Mouse (Mus musculus): ENCODE measurements at regions not wholly inside any gene's neighbourhood (a gene's known extent, or its start where the extent isn't known, plus 50 kb on each side); places are given as distances from the start of the nearest gene placed in this dataset.

DNA sequence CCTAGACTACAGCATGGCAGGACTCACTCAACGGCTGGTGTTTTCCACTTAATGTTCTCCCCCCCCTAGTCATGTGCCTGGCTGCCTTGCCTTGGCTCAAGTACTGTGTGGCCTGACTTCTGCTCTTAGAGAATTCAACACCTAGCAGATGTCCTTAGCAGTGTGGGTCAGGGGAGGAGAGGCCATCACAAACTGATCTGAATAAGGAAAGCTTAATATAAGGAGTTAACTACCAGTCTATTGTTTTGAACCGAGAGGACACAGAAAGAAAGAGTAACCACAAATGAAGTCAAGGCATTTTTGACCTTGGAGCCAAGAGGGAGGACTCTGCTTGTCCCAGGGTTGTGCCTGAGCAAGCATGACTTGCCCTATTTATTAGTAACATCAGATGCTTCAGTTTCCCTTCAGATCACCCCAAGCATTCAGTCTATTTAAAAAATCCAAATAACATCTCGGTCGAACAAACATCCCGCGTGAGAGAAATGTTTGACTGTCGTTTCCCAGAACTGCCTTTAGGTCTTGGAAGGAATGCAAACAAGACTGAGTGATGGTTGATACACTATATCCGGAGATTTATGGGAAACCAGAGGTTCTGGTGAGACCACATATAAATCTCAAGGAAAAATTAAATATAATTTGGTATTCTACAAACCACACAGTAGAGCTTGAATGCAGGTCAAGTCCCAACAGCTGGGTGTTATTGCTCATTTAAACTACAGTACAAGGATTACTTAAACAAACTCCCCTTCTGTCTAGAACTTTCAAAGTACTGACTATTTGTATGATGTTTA is 58.0 kb upstream of the Map4k3 start:
- DNase-seq (ENCODE audit: low spot score) (no peak), ATAC-seq (ENCODE audit: extremely low read depth, insufficient number of reproducible peaks, low FRiP score, poor library complexity, severe bottlenecking) (no peak)
- no peaks in the 10 kb centered on the region for H3K4me1 ChIP-seq (ENCODE audit: insufficient read depth, low read depth, low read length)
- H3K9me3 ChIP-seq (replicated peaks) = peaks cover 20% of the 10 kb centered on the region
- H3K36me3 ChIP-seq (replicated peaks) = no peaks in the 10 kb centered on the region
- TF ChIP-seq GATA1 (IDR thresholded peaks at IDR 0.05; ENCODE audit: borderline replicate concordance, low read length) (no peak), CTCF (IDR thresholded peaks at IDR 0.05; ENCODE audit: low read depth, low read length) (no peak), GATA2 (IDR thresholded peaks at IDR 0.05; ENCODE audit: borderline replicate concordance, low read depth, low read length) (no peak), POLR2AphosphoS5 (IDR thresholded peaks at IDR 0.05; ENCODE audit: insufficient replicate concordance, low read depth, low read length) (no peak), TAL1 (conservative IDR thresholded peaks at IDR 0.05; ENCODE audit: low read depth, low read length) (no peak)
- H3K27me3 ChIP-seq (ENCODE audit: insufficient read depth, low read length) = no peaks in the 10 kb centered on the region
- H3K4me3 ChIP-seq (ENCODE audit: low read depth, low read length) = no peak overlapping the region

DNA sequence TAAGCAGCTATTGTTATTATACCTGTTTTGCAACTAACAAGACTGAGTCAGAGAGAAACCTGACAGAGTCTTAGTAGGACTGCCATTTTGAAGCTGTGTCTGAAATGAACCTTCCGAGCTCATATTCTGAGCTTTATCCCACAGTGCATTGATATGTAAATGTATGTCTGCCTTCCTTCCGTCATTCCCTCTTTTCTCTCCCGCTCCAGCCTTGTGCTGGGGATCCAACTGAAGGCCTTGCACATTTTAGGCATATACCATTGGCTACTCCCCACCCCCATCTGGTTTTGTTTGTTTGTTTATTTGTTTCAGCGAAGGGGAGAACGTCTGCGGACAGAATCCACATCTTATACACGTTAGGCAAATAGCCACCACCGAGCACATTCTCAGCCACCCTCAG is 57.2 kb upstream of the Map4k3 start:
- DNase-seq (ENCODE audit: low spot score) (no peak), ATAC-seq (ENCODE audit: extremely low read depth, insufficient number of reproducible peaks, low FRiP score, poor library complexity, severe bottlenecking) (no peak)
- Histone ChIP-seq H3K36me3 (replicated peaks) (no peaks in the 10 kb centered on the region), H3K9me3 (replicated peaks) (peaks cover 17% of the 10 kb centered on the region), H3K4me1 (ENCODE audit: insufficient read depth, low read depth, low read length) (no peaks in the 10 kb centered on the region), H3K4me3 (ENCODE audit: low read depth, low read length) (no peak overlapping the region), H3K27me3 (ENCODE audit: insufficient read depth, low read length) (no peaks in the 10 kb centered on the region)
- TF ChIP-seq GATA2 (IDR thresholded peaks at IDR 0.05; ENCODE audit: borderline replicate concordance, low read depth, low read length) (no peak), TAL1 (conservative IDR thresholded peaks at IDR 0.05; ENCODE audit: low read depth, low read length) (no peak), CTCF (IDR thresholded peaks at IDR 0.05; ENCODE audit: low read depth, low read length) (no peak), POLR2AphosphoS5 (IDR thresholded peaks at IDR 0.05; ENCODE audit: insufficient replicate concordance, low read depth, low read length) (no peak), GATA1 (IDR thresholded peaks at IDR 0.05; ENCODE audit: borderline replicate concordance, low read length) (no peak)

DNA sequence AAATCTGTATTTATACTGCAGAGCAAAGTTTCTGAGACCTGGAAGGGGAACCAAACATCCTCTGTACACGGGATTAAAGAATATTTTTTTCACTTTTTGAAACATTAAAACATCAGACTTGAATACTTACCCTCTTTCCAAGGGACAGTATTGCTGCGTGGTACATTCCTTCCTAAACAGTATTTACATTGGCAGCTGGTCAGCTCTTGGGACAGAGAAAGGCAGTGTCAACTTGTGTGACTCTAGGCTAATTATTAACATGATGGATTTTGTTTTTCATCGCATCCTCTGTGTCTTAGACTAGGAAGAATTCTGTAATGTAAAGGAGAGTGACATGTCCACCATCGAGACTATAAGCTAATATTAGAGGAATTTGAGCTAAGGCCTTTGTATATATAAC is 56.8 kb upstream of the Map4k3 start:
- no peaks in the 10 kb centered on the region for H3K36me3 ChIP-seq (replicated peaks)
- ATAC-seq (ENCODE audit: extremely low read depth, insufficient number of reproducible peaks, low FRiP score, poor library complexity, severe bottlenecking) = no peak
- DNase-seq (ENCODE audit: low spot score) = no peak

DNA sequence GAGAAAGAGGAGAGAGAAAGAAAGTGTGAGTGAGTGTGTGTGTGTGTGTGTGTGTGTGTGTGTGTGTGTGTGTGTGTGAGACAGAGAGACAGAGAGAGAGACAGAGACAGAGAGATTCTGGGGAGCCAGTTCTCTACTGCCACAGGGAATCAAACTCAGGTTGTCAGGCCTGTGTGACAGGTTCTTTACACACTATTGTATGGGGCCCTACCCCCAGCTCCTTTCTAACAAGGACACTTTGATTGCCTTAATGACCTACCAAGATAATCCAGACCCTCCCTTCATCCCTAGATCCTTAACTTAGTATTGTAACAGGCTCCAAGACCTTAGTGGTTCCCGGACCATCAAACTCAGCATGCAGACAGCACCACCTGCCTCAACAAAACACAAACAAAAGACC is 53.9 kb upstream of the Map4k3 start:
- H3K9me3 ChIP-seq (replicated peaks) = peaks cover 28% of the 10 kb centered on the region
- TF ChIP-seq POLR2AphosphoS5 (IDR thresholded peaks at IDR 0.05; ENCODE audit: insufficient replicate concordance, low read depth, low read length) (no peak), GATA1 (IDR thresholded peaks at IDR 0.05; ENCODE audit: borderline replicate concordance, low read length) (no peak), TAL1 (conservative IDR thresholded peaks at IDR 0.05; ENCODE audit: low read depth, low read length) (no peak), GATA2 (IDR thresholded peaks at IDR 0.05; ENCODE audit: borderline replicate concordance, low read depth, low read length) (no peak), CTCF (IDR thresholded peaks at IDR 0.05; ENCODE audit: low read depth, low read length) (no peak)
- ATAC-seq (ENCODE audit: extremely low read depth, insufficient number of reproducible peaks, low FRiP score, poor library complexity, severe bottlenecking) (no peak), DNase-seq (ENCODE audit: low spot score) (no peak)
- no peaks in the 10 kb centered on the region for H3K36me3 ChIP-seq (replicated peaks)
- no peaks in the 10 kb centered on the region for H3K27me3 ChIP-seq (ENCODE audit: insufficient read depth, low read length)
- H3K4me3 ChIP-seq (ENCODE audit: low read depth, low read length) = no peak overlapping the region
- H3K4me1 ChIP-seq (ENCODE audit: insufficient read depth, low read depth, low read length) = no peaks in the 10 kb centered on the region

More for the DNA sequence above, 56.8 kb upstream of the Map4k3 start:
- Histone ChIP-seq H3K9me3 (replicated peaks) (peaks cover 19% of the 10 kb centered on the region), H3K4me3 (ENCODE audit: low read depth, low read length) (no peak overlapping the region), H3K4me1 (ENCODE audit: insufficient read depth, low read depth, low read length) (no peaks in the 10 kb centered on the region), H3K27me3 (ENCODE audit: insufficient read depth, low read length) (no peaks in the 10 kb centered on the region)
- TF ChIP-seq POLR2AphosphoS5 (IDR thresholded peaks at IDR 0.05; ENCODE audit: insufficient replicate concordance, low read depth, low read length) (no peak), TAL1 (conservative IDR thresholded peaks at IDR 0.05; ENCODE audit: low read depth, low read length) (no peak), GATA2 (IDR thresholded peaks at IDR 0.05; ENCODE audit: borderline replicate concordance, low read depth, low read length) (no peak), CTCF (IDR thresholded peaks at IDR 0.05; ENCODE audit: low read depth, low read length) (no peak), GATA1 (IDR thresholded peaks at IDR 0.05; ENCODE audit: borderline replicate concordance, low read length) (no peak)

DNA sequence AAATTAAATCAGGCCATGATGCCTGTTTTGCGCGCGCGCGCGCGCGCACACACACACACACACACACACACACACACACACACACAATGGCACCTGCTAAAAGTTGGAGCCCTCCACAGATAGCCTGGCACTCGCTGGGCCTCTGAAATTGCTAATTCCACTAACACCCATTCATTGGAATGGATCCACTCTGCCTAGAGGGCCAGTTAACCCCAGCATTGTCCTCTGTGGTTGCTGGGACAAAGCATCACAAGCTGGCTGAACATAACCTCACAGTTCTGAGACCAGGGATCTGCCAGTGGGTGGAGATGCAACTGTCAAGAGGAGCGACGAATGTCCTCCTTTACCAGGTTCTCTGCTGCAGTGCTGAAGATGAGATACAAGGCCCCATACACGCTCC is 53.3 kb upstream of the Map4k3 start:
- Histone ChIP-seq H3K36me3 (replicated peaks) (no peaks in the 10 kb centered on the region), H3K27me3 (ENCODE audit: insufficient read depth, low read length) (no peaks in the 10 kb centered on the region), H3K4me3 (ENCODE audit: low read depth, low read length) (no peak overlapping the region), H3K4me1 (ENCODE audit: insufficient read depth, low read depth, low read length) (no peaks in the 10 kb centered on the region), H3K9me3 (replicated peaks) (peaks cover 26% of the 10 kb centered on the region)
- ATAC-seq (ENCODE audit: extremely low read depth, insufficient number of reproducible peaks, low FRiP score, poor library complexity, severe bottlenecking) = no peak
- DNase-seq (ENCODE audit: low spot score) = no peak
- TF ChIP-seq POLR2AphosphoS5 (IDR thresholded peaks at IDR 0.05; ENCODE audit: insufficient replicate concordance, low read depth, low read length) = no peak
- TF ChIP-seq GATA2 (IDR thresholded peaks at IDR 0.05; ENCODE audit: borderline replicate concordance, low read depth, low read length) = no peak
- TF ChIP-seq TAL1 (conservative IDR thresholded peaks at IDR 0.05; ENCODE audit: low read depth, low read length) = no peak
- no peak for TF ChIP-seq CTCF (IDR thresholded peaks at IDR 0.05; ENCODE audit: low read depth, low read length)
- no peak for TF ChIP-seq GATA1 (IDR thresholded peaks at IDR 0.05; ENCODE audit: borderline replicate concordance, low read length)

DNA sequence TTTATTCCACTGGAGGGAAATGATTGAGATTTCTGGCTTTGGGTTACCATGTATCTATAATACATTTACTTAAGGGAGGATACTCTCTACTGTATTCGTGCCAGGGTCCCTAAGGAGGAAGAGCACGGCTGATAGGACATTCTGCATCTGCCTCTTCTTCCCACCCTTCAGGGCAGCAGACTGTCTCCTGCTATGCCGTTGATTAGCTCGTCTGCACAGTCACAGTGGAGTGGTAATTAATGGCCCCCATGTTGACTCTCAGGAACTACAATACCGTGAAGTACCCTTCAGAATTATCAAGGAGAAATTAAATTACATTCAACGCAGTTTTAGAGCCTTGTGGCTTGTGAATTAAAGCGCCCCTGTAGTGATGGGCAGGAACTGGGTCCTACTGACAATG is 52.0 kb upstream of the Map4k3 start:
- no peak for ATAC-seq (ENCODE audit: extremely low read depth, insufficient number of reproducible peaks, low FRiP score, poor library complexity, severe bottlenecking)
- TF ChIP-seq POLR2AphosphoS5 (IDR thresholded peaks at IDR 0.05; ENCODE audit: insufficient replicate concordance, low read depth, low read length) (no peak), GATA2 (IDR thresholded peaks at IDR 0.05; ENCODE audit: borderline replicate concordance, low read depth, low read length) (no peak), TAL1 (conservative IDR thresholded peaks at IDR 0.05; ENCODE audit: low read depth, low read length) (no peak), CTCF (IDR thresholded peaks at IDR 0.05; ENCODE audit: low read depth, low read length) (no peak), GATA1 (IDR thresholded peaks at IDR 0.05; ENCODE audit: borderline replicate concordance, low read length) (no peak)
- no peak for DNase-seq (ENCODE audit: low spot score)
- Histone ChIP-seq H3K9me3 (replicated peaks) (peaks cover 26% of the 10 kb centered on the region), H3K27me3 (ENCODE audit: insufficient read depth, low read length) (no peaks in the 10 kb centered on the region), H3K4me1 (ENCODE audit: insufficient read depth, low read depth, low read length) (no peaks in the 10 kb centered on the region), H3K36me3 (replicated peaks) (no peaks in the 10 kb centered on the region), H3K4me3 (ENCODE audit: low read depth, low read length) (no peak overlapping the region)
